Mouse (Mus musculus) cerebellum, adult 9-10 months (tissue): ENCODE data around the gene Zpbp2.

Source experiments
- DNase-seq: peaks from one replicate; pipeline ENCODE4 v3.0.0; 2022

The Zpbp2 gene

DNA sequence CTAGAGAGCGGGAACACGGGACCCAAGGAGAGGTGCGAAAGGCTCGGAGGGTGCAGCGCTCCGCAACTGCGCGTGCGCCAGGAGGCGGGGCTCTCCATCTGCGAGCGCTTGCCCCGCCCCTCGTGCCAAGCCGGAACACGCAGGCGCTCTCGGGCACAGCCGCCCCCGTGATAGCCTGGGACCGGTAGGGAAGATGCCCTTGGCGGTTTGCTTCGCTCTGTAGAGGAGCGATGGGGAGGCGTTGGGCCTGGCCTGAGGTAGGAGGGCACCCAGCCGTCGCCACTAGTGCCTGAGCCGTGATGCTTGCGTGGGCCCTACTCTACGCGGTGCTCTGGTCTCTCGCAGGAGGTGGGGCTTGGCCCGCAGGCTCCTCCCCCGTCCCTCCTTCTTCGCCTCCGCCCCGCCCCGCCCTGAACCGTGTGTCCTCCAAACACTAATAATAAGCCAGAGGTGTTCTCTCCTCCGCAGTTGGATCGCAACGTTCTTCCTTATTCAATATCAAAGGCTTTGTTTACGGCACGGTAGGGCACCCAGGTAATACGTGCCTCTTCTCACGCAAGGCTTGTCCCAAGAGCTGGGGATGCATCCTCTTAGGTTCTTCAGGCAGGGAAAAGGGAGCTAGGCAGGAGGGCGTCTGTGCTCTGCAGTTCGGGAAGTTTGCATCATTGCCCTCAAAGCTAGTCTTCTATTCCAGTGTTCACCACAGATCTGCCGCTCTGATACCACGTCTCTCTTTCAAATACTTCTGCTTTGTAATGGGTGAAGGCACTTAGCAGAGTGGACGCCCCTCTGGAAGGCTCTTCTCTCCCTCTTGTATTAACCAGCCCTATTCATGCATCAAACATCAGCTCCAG, at the start of gene Zpbp2:
TSS of gene Zpbp2 (plus strand) at position 123 of the 854 bp plus-strand sequence.
- DNase-seq = peak; percentile 91

DNA sequence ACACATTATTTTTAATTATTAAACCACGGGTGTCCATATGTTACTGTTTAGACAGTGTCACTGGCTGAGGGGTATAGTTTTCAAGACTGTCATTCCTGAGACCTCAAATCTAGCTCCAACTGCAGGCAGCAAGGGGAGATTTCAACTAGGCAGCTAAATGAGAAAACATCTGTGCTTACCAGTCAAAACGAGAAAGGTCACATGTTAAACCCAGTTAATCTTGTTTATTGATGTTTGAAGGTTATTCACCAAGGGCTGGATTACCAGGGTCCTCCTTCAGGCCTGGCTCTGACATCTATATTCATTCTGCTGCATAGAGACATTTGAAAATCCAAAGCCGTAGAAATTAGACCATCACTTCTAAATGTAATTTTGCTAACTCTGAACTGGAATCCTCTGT, 46.0 kb upstream of the Zpbp2 start:
- no peak for DNase-seq

DNA sequence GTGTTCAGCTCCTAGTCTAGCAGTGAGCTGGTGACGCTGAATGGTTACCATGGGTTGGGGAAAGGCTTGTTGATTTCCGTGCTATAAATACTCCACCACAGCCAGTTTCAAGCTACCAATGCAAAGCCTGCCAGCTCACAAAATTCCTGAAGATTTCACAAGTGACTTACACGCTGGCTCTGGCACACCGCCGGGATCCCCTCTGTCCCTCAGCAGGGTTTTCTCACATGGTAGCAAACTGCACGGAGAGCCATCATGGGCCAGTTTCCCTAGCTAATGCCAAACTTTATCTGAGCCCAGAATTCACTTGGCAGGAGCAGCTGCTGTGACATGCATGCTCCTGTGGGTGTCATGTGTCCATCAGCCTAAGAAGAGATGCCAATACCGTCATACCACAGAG, 41.5 kb upstream of the Zpbp2 start:
- no peak for DNase-seq

DNA sequence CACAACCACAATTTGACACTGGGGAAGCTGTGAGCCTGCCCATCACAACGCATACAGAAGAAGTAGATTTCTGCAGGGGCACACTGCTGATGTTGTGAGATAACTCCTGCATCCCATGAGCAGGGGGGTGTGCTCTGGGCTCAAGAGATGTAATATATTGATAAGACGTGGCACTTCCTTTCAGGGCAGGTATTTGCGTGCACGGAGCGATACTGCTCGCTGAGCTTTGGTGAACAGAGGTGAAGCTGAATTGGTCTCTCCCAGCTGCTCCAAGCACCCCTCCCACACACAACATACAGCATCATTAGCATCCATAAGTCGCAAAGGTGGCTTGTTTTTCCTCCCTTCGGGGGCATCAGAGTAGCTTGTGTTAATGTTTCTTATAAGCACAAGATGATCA, 40.8 kb upstream of the Zpbp2 start:
- DNase-seq = no peak

DNA sequence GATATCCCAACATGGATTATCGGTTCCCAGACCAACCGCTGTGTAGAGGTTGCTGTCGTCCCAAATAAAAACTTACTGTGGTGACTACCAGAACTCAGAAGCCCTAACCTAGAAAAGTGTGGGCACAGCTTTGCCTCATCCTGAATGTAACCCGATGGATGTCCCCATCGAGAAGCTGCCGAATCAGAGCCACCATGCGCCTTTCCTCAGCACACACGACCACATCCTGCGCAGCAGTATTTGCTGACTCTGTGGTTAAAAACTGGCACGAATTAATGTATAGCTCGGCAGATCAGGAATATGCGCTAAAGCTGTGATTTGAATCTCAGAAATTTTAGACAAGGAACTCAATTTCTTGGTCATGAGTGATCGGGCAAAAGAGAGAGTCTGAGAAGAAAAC, 38.0 kb upstream of the Zpbp2 start:
- DNase-seq = no peak

DNA sequence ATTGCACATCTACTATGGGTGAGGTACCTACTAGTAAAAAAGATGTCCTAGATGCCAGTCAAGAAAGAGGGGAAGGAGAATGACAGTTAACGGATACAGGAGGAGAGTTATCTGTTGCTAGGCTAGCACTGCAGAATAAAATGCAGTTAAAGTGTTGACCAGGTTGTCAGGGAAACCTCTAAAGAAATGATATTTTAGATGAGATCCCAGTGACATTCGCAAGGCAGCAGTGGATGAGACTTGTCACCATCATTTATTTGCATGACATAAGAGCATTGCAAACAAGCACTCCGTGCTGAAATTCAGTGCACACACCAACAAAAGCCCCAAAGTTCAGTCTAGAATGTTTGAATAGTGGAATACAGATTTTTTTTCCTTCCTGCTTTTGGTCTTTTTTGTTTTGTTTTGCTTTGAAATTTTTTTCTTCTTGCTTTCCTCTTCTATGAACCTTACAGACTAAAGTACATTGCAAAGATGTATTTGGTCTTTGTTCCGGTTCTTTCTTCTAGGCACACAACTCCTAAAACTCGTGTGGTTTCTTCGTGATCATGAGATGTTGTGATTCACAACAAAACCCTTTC, 37.5 kb upstream of the Zpbp2 start:
- DNase-seq = no peak

DNA sequence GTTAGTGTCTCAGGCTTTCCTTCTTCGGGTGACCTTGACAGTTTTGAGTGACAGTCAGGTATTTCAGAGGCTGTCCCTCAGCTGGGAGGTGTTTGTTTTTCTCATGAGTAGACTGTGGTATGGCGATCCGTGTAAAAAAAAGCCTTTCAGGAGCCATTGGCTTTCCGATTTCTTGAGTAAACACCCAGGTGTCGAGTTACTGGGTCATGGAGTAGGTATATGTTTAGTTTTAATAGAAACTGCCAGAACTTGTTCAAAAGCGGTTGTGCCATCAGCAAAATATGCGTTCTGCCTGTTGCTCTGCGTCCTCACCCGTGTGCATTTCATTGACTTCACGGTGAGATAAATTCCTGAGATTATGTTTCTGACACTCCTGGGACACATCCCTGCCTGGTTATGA, 30.4 kb upstream of the Zpbp2 start:
- no peak for DNase-seq

DNA sequence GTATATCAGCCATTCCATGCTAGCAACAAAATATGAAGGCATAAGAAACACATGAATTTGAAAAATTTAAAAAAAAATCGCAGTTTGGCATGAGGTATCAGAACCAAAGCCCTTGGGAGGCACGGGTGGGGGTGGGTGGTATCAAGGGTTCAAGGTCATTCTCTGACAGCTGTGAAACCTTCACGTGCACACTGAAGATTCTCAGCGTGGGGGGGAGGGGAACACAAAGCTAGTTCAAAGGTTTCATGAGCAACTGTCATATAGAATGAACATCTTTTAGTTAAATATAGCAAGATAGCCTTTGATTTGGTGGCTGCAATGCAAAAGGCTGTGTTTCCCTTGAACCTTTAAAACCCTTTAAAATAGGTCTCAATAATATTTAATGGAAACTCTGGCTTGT, 25.8 kb upstream of the Zpbp2 start:
- DNase-seq = no peak

DNA sequence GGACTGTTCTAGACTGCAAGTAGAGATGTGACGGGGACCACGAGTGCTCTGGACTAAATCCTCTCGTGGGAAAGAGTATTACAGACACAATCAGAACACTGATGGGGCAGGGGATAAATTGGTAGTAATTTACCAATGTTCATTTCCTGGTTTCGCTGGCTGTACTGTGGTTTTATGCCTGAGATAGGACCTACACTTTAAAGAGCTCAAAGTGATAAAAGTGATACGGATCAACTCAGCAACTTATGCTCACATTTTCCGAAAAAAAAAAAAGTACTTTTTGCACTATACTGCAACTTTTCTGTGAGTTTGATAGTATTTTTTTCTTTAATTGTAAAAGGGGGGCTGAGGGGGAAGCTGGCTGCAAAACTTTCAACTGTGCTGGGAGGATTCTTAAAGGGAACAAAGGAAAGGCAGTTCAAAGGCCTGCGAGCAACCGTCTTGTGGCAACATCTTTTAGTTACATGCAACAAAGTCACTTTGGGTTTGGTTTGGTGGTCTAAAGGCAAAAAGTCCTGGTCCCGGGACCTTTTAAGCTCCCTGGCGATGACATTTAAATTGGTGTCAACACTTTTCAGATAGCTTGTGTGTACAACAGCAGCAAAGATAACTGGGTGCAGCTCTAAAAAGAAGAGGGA, 24.0 kb upstream of the Zpbp2 start:
- DNase-seq = no peak

DNA sequence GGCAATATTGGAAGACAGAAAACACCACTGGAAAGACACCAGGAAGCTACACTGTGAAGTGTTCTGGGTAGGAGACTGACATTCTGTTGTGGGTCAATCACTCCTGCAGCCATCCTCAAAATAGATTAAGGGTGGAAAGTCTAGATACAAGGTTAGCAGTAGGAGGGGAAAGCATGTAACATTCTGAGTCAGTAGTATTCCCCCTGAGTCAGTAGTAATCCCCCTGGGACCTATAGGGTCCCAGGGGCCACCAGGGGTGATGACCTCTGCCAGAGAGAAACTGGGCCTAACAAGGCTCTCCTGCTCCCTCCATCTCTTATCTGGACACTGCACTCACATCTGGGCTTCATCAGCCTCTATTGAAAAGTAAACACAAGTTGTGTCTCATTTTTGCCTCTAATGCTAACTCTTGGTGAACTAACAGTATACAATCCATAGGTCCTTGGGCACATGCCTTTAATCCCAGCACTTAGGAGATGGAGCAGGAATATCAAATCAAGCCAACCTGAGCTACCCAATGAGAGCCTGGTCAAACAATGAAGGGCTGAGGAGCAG, 13.3 kb upstream of the Zpbp2 start:
- DNase-seq = no peak

DNA sequence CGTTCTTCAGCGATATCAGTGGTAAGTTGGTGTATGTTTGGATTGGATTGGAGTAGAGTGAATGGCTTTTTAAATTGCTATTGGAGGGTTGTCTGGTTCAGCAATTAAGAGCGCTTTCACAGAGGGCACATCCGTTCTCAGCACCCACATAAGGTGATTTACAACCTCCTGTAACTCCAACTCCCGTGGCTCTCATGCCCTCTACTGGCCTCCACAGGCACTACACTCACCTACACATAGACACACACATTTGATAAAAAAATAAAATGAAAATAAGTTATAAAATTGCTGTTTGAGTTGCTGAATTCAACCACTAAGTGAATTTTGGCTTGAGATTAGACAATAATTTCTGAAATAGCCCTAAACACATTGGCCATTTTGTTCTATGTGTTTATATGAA, 10.6 kb upstream of the Zpbp2 start:
- DNase-seq = no peak

DNA sequence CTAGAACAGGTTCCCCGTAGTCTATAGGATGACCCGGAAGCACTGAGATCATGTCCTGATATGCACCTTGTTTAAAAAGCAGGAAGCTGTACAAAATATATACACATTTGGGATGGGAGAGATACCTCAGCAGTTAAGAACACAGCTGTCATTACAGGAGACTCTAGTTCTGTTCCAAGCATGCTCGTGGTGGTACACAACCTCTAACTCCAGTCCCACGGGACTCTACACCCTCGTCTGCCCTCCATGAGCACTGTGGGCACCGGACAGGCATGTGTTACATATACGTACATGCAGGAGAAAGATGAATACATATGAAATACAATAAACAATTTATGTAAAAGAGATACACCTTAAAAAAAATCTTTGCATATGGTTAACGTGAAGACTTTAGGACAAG, 8.3 kb upstream of the Zpbp2 start:
- DNase-seq = no peak

DNA sequence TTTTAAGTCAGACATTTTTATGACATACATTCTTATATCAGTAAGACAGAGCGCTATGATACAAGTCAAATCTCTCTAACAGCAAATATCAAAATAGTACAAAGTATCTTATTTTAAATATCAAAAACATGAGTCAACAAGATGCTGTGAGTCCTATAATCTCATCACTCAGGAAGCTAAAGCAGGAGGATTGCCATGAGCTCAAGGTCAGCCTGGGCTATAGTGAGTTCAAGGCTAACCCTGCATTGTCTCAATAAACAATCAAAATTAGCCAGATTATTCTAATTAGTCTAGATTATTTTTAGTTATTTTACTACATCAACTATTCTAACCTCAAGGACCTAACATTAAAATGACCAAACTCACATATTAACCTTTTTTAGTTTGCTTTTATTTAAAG, 7.5 kb upstream of the Zpbp2 start:
- DNase-seq = no peak

DNA sequence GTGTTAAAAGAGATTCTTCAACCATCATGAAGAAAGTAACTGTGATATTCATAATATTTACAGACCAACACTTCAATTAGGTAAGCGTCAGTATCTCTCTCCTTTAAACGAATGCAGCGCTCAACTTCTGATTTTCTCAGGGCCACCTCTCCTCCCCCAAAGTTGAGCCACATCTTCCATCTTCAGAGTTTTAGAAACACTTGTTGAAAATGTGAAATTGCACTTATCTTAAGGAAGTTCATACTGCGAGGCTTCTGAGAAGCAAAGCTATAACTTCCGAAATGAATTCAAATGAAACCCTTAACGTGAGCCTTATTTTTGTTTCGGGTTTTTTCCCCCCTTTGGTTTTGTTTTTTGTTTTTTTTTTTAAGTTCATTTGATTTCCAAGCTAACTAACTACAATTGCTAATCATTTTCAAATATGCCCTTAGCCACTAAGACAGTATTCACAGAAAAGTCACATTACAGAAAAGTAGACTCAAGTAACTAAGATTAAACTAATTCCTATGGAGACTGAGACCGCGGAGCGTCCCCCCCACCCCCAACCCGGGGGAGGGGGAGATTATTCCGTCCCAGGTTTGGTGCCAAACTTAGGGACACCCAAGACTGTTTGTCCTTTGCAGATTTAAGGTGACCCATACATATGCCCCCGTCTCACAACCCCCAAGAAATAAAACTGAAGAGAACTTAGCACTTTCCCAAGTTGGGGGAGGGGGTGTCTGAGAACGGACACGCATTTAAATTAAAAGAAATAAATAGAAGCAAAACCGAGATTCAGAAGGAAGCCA, 5.8 kb upstream of the Zpbp2 start:
- DNase-seq = no peak

DNA sequence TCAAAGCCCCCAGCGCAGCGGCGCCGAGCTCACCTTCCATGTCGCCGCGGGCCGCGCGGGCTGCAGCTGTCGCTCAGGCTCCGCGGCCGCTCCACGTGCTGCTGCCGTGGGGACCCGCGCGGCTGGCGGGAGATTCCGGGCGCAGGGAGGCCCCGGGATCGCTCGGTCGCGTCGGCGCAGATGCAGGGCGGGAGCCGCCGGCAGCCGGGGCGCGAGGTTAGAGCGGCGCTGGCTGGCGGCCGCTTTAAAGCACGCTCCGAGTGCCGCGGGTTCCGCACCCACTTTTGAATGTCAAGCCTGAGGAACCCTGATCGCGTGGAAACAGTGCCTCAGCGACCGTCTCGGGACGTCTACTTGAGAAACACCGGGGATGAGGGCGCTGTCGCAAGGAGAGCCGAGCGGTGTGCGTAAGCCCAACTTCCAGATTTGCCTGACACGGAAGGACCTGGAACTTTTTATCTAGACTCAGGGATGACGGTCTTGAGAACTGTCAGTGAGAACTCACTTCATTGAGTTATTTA, 5.1 kb upstream of the Zpbp2 start, which contains the start of gene Ikzf3:
TSS of gene Ikzf3 (minus strand) at position 321 of the 521 bp plus-strand sequence.
- no peak for DNase-seq

DNA sequence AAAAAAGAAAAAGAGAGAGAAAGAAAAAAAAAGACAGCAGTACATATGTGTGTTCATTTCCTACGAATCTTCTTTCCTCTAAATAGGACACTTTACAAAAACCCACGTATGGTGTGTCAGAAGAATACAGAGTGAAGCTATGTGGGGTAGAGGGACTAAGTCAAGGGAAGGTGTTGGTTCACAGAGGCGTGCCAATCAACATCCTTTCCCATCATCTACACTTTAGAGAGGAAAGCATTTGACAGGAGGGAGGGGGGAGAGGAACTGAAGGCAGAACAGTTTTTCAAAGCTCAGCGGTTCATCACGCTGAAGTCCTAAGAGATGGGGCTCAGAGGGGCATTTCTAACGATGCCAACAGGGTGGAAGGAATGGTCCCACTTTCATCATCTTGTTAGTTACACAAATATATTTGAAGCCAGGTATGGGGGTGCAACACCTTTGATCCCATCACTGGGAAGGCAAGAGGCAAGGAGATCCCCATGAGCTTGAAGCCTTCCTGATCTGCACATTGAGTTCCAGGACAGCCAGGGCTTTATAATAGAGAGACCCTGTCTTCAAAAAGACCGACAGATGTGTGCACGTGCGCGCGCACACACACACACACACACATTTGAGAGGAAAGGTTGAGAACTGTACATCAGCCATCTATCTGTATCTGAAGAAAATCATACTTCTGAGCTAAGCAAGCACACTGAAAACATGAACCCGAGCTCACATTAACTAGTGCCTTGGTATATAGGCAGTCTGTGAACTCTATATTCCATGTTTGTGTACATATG, 4.2 kb upstream of the Zpbp2 start:
- DNase-seq = no peak

DNA sequence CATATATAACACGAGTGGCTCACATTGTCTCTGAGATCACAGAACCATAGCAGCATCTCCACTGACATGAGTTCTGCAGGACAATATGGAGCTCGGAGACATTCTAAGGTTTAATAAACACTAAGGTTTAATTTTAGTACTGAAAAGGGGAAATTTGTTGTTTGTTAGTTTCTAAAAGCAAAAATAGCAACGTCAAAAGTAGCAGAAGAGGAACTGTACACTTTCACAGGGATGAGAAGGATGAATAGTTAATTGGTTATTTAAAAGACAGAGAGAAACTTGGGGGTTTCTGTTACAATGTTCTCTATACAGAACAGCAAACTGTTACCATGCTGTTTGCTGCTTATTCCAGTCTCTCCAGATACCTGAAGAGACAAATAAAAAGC, 3.6 kb upstream of the Zpbp2 start:
- no peak for DNase-seq

DNA sequence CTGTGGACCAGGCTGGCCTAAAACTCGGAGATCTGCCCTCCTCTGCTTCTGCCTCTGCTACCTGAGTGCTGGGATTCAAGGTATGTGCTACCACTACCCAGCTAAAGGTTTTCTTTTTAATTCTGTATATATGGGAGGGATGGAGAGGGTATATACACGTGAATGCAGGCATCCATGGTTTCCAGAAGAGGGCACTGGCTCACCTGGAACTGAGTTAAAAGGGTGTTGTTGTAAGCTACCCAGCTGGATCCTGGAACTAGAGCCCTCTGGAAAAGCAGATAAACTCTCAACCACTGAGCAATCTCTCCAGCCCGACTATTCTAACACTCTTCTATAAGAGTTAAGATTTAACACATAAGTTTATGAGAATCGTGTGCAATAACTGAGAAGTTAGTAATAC, 1.5 kb upstream of the Zpbp2 start:
- DNase-seq = no peak

DNA sequence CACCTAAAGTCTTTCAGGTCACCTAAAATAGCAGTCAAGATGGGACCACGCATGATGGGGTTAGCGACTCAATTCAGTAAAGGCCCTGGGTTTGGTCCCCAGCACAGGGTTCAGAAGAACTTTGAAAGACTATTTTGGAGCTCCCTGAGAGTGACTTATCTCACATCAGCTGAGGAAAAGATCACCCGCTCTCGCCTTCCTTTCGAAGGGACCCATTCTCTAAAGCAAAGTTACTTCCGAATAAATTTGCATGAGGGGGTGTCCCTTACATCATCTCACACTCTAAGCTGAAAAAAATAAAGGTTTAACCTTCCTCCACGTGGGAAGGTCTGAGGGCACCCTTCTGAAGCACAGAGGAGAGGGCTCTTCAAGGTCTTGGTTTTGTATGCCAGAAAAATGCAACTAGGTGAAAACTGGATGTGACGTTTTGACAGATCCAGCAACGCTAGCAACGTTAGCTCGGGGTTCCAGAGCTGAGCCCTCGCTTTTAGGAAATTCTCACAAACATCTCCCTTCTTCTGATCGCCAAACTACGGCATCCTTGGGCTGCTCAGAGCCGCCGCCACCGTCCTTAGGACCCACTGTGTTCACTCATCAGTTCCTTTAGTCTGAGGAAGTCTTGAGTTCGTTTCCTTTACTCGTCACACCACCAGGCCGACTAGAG, 454 bp upstream of the Zpbp2 start:
- DNase-seq = no peak

DNA sequence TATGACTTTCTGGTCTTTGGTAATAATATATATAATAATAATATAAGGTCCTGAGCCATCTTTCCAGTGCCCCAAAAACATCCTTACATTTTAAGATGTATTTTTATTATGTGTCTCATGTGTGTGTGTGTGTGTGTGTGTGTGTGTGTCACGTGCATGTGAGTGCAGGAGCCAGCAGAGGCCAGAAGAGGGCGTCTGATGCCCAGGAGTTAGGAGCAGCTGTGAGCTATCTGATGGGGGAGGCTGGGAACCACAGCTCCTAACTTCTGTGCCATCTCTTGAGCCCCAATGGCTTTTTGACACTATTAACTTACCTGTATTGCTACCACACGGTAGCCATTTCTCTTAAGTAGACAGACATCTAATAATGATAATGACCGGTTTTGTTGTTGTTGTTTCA, 3.1 kb downstream of the Zpbp2 start:
- no peak for DNase-seq

DNA sequence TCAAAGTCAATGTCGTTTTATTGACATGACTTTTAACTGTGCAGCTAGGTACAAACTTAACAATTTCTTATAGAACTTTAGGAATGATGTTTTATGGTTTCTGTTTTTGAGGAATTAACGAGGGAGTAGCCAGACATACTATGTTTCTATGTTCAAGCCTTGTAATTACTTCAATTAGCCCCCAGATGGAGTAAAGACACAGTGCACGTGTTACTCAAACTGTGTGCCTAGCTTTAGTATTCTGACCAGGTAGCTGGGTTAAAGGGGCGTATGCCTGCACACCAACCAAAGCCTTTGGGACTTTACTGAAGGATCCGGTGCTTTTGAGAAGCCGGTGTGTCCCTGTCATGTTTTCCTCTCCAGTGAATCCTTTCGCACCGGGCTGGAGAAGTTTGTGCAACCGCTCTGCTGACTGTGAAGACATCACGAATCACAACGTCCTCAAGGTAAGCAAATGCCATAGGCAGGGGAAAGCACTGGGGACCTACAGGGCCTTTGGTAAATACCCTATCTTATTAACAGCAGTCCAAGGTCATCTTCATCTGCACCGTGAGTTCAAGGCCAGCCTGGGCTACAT, 4.3 kb downstream of the Zpbp2 start:
- no peak for DNase-seq
